Mouse (Mus musculus) adrenal gland, adult 8-10 months (tissue): ENCODE measurements around the gene Ttc28. TPM values are rescaled to one million over a fixed set of nuclear protein-coding genes. Genes with fewer than 3 reads are reported as not detected.
A peak's percentile ranks its signal among the peaks of the same experiment; 100 is the strongest.

Experiments
- DNase-seq: peaks from one replicate; pipeline ENCODE4 v3.0.0; 2022
- total RNA-seq, 4 experiments: library from RNA; stranded (reverse); gene quantifications; 2 replicates each; pipeline ENCODE4 v1.2.4; 2022

Ttc28 gene
- total RNA-seq, 4 experiments from 2014 or later = 21.2 to 36.3 (median 29.8) TPM

- DNase-seq = no peak
Observed at GRCm38 (mm10) chr5:110960067-110960466, 80.5 kb downstream of the Ttc28 start.

GRCm38 (mm10) chr5:110960890-110961289 is 81.3 kb downstream of the Ttc28 start:
- DNase-seq = no peak

GRCm38 (mm10) chr5:110967483-110968055 is 88.0 kb downstream of the Ttc28 start:
- no peak for DNase-seq

GRCm38 (mm10) chr5:110968566-110968965 is 89.0 kb downstream of the Ttc28 start:
- DNase-seq = no peak

GRCm38 (mm10) chr5:110970162-110970780 is 90.7 kb downstream of the Ttc28 start:
- peak; percentile 12 for DNase-seq

GRCm38 (mm10) chr5:110976721-110977120 is 97.1 kb downstream of the Ttc28 start:
- DNase-seq = no peak

GRCm38 (mm10) chr5:110977796-110978195 is 98.2 kb downstream of the Ttc28 start:
- DNase-seq = no peak

GRCm38 (mm10) chr5:110978461-110978860 is 98.9 kb downstream of the Ttc28 start:
- DNase-seq = peak; percentile 68

- DNase-seq = peak; percentile 18
Observed at GRCm38 (mm10) chr5:110979011-110979860, 99.6 kb downstream of the Ttc28 start.

GRCm38 (mm10) chr5:110979861-110980346 is 100.3 kb downstream of the Ttc28 start:
- DNase-seq = peak; percentile 15

- no peak for DNase-seq
Observed at GRCm38 (mm10) chr5:110980576-110980975, 101.0 kb downstream of the Ttc28 start.

GRCm38 (mm10) chr5:110982436-110982835 is 102.8 kb downstream of the Ttc28 start:
- no peak for DNase-seq

- no peak for DNase-seq
Observed at GRCm38 (mm10) chr5:110984136-110984681, 104.6 kb downstream of the Ttc28 start.

- DNase-seq = no peak
Observed at GRCm38 (mm10) chr5:110996835-110997539, 117.4 kb downstream of the Ttc28 start.

- DNase-seq = no peak
Observed at GRCm38 (mm10) chr5:110997692-110998091, 118.1 kb downstream of the Ttc28 start.

- DNase-seq = no peak
Observed at GRCm38 (mm10) chr5:110998298-110998697, 118.7 kb downstream of the Ttc28 start.

- no peak for DNase-seq
Observed at GRCm38 (mm10) chr5:111000953-111001352, 121.3 kb downstream of the Ttc28 start.

GRCm38 (mm10) chr5:111003220-111003619 is 123.6 kb downstream of the Ttc28 start:
- no peak for DNase-seq

GRCm38 (mm10) chr5:111003750-111004149 is 124.1 kb downstream of the Ttc28 start:
- no peak for DNase-seq

- no peak for DNase-seq
Observed at GRCm38 (mm10) chr5:111006272-111007135, 126.9 kb downstream of the Ttc28 start.

GRCm38 (mm10) chr5:111007136-111007500 is 127.5 kb downstream of the Ttc28 start:
- no peak for DNase-seq
